Mouse (Mus musculus) c-Kit-positive CD71-negative TER-119-negative erythroid progenitor cells, embryonic 14.5 days (primary cell): ENCODE data around the gene Ttc33.

Experiments used
- DNase-seq: peaks from one replicate; pipeline ENCODE4 v3.0.0-alpha.2; 2013; ENCODE audit warnings: low read depth

Gene Ttc33

DNA sequence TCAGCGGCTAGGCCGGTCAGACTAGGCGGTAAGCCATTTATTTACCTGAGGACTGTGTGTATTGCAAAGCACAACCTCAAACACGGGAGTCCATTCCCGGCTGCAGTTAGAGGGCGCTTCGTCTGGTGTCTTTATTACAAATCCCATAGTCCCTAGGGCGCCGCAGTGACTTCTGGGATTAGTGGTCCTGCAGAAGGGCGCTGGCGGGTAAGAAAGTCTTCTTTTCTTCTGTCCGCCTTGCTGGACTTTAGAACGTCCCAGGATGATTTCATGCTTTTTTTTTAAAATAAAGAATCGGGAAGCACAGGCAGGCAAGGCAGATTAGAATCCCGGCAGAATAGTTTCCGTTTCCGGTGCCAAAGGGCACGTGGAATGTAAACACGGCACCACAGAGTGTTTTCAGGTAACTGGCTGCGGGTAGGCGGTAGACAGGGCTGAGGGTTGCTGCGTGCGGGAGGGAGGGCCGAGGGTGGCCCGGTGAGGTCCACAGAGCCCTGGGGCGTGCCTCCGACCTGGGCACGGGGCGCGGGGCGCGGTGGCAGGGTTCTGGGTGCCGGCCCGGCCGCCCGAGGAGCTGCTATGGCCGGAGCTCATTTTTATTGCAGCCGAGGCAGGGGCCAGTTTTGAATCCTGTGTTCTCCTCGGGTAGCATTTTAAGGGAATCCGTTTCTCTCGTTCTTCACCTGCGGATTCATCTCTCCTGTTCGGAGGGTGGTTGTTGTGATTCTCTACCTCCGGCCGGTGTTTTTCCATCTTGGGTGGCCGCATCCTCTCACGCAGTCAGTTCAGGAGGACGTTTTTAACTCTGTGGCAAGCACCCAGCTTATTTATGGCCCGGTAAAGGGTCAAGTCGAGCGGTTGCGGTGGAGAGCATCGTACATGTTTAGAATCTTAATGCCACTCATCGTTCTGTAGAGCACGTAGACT is at the start of gene Ttc33:
Gene Ttc33 (plus strand): TSS at position 160 of the 927 bp plus-strand sequence.
- peak; percentile 54 for DNase-seq

GRCm38 (mm10) chr15:5138021-5138856 is 47.1 kb upstream of the Ttc33 start:
- DNase-seq = no peak

DNA sequence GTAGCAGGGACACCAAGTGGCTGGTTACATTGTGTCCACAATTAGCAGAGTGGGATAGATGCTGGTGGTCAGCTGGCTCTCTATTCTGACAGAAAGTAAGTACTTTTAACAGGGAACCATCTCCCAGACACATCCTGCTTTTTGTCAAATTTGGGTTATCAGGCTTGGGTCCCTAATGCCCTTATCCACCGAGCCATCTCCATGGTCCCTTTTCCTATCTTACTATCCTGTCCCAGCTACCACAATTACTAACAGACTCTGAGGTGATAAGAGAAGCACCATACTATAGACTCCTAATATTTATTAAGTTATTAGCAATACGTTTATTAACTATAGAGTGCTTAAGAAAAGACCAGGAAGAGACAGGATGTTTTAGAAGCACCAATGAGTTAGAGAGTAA is 46.0 kb upstream of the Ttc33 start:
- DNase-seq = no peak

- DNase-seq = no peak
These were observed 45.5 kb upstream of the Ttc33 start for GRCm38 (mm10) chr15:5139863-5140262.

- DNase-seq = no peak
These were observed 45.0 kb upstream of the Ttc33 start for GRCm38 (mm10) chr15:5140357-5140756.

DNA sequence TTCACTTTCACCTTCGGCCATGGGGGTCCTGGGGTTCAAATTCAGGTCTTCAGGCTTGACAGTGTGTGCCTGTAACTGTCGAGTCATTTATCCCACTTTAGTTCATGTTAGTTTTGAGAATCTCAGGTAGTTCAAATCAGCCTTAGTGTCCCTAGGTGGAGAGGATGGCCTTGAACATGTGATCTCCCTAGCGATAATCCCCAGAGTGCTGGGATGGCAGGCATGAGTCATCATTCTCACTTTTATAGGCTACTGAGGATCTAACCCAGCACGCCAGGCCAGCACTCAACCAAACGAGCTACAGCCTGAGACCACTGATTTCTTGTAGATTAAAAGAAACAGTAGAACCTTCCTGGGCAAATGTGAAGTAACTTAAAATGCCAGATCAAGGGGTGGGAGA is 43.3 kb upstream of the Ttc33 start:
- no peak for DNase-seq

DNA sequence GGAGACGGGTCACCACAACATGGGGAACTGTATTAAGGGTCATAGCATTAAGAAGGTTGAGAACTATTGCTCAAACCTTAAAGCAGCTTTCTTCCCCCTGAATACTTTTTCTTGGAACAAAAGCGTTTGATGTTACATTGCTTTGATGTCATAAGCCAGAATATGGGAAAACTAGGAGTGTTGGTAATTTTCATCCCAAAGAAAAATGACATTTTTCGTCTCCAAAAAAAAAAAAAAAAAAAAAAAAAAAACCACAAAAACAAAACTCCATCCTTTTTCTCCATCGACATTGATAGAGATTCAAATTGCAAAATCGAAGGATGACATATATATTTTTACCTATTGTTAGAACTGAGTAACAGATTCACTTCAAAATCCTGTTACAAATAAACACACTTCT is 42.6 kb upstream of the Ttc33 start:
- DNase-seq = no peak

GRCm38 (mm10) chr15:5143361-5144020 is 41.8 kb upstream of the Ttc33 start, which contains the start of gene Prkaa1:
Prkaa1 (plus strand) TSS chr15:5143861.
- no peak for DNase-seq

GRCm38 (mm10) chr15:5144021-5144778 is 41.1 kb upstream of the Ttc33 start:
- DNase-seq = no peak

GRCm38 (mm10) chr15:5145196-5145945 is 40.0 kb upstream of the Ttc33 start:
- DNase-seq = no peak

- no peak for DNase-seq
These were observed 36.1 kb upstream of the Ttc33 start for GRCm38 (mm10) chr15:5149187-5149586.

- DNase-seq = no peak
These were observed 33.2 kb upstream of the Ttc33 start for GRCm38 (mm10) chr15:5152171-5152570.

DNA sequence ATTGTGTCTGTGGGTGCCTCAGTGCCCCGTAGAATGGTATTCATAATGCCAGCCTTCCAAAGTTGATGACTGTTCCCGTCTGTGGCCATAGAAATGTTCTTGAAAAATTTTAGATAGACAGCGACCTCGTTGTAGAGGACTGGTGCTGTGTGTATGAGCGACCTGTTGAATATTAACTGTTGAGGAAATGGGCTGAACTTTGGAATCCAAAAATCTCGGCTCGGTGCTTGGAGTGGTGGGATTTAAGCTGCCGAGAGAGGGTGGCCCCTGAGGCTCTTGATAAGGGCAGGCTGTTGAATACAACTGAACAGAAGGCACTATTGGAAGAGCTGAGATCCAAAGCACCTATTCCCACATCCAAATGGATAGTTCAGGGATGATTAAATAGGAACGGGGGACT is 30.7 kb upstream of the Ttc33 start:
- DNase-seq = no peak

GRCm38 (mm10) chr15:5155093-5155492 is 30.2 kb upstream of the Ttc33 start:
- no peak for DNase-seq

GRCm38 (mm10) chr15:5156355-5156754 is 29.0 kb upstream of the Ttc33 start:
- no peak for DNase-seq

- no peak for DNase-seq
These were observed 27.9 kb upstream of the Ttc33 start for GRCm38 (mm10) chr15:5157386-5157785.

- DNase-seq = no peak
These were observed 26.5 kb upstream of the Ttc33 start for GRCm38 (mm10) chr15:5158827-5159226.

- DNase-seq = no peak
These were observed 20.1 kb upstream of the Ttc33 start for GRCm38 (mm10) chr15:5165121-5165773.

GRCm38 (mm10) chr15:5173217-5173820 is 12.0 kb upstream of the Ttc33 start:
- no peak for DNase-seq
